Mouse (Mus musculus) stomach, embryonic 16.5 days (tissue): ENCODE measurements at regions not wholly inside any gene's neighbourhood (a gene's known extent, or its start where the extent isn't known, plus 50 kb on each side); places are given as distances from the start of the nearest gene placed in this dataset.

Experiments
- ATAC-seq: fragments of 200-750 bp; cut with Nextera tagmentation; 2 replicates; pipeline ENCODE4 v1.8.0; 2017; ENCODE audit warnings: moderate number of reproducible peaks, moderate TSS enrichment; ENCODE audit not compliant: insufficient read depth, low FRiP score
- H3K27ac ChIP-seq: fragments of 300-500 bp; sonication (generic); 2 replicates; pipeline ENCODE4 v1.5.1; 2014; ENCODE audit warnings: low read length
- H3K27me3 ChIP-seq: fragments of 300-500 bp; sonication (generic); 2 replicates; pipeline ENCODE4 v1.6.1; 2014; ENCODE audit warnings: low read length, control low read depth, mixed read lengths; ENCODE audit not compliant: control insufficient read depth, insufficient read depth
- H3K36me3 ChIP-seq: fragments of 300-500 bp; sonication (generic); 2 replicates; pipeline ENCODE4 v1.6.1; 2014; ENCODE audit warnings: low read length; ENCODE audit not compliant: control insufficient read depth, insufficient read depth
- H3K4me1 ChIP-seq: fragments of 300-500 bp; sonication (generic); 2 replicates; pipeline ENCODE4 v1.6.1; 2014; ENCODE audit warnings: low read length, control low read depth, mixed read lengths; ENCODE audit not compliant: control insufficient read depth, insufficient read depth
- H3K4me2 ChIP-seq: fragments of 300-500 bp; sonication (generic); 2 replicates; pipeline ENCODE4 v1.6.1; 2014; ENCODE audit warnings: low read depth, low read length, mixed read lengths
- H3K4me3 ChIP-seq: fragments of 300-500 bp; sonication (generic); replicated peaks from 2 replicates; pipeline ENCODE4 v1.5.1; 2014; ENCODE audit warnings: mild to moderate bottlenecking, low read length
- H3K9ac ChIP-seq: fragments of 300-500 bp; sonication (generic); 2 replicates; pipeline ENCODE4 v1.6.1; 2014; ENCODE audit warnings: low read length
- H3K9me3 ChIP-seq: fragments of 300-500 bp; sonication (generic); replicated peaks from 2 replicates; pipeline ENCODE4 v1.6.1; 2016; ENCODE audit warnings: low read length, control low read depth; ENCODE audit not compliant: control insufficient read depth
- WGBS: fragments of 180-500 bp; shearing (Covaris S2); extraction: QIAGEN DNeasy Blood & Tissue Kit; methylation state at CpG from one replicate; pipeline ENCODE4 v1.1.7; 2014; 5-methylcytosine and 5-hydroxymethylcytosine counted together

DNA sequence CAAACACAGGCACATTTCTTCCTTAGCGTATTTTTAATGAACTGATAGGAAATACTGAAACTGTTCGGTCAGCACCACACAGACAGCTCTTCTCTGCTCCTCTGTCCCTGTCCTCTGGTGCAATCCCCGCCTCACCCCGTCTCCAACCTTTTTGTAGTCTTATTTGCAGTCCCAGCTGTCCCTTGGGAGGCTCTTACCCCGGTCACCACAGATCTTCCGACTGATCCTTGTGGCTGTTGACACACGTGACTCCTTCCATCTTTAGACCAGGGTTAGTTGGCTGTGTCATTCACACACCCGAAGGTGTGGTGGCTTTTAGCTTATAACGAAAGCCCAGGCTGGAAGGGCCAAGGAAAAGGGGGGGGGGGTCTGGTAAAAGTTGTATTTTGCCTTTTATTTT is 56.4 kb downstream of the Cyp26a1 start:
- H3K27ac ChIP-seq: no peak overlapping the region
- ATAC-seq: no peak
- H3K4me1 ChIP-seq: no peaks in the 10 kb centered on the region
- no peaks in the 10 kb centered on the region for H3K9me3 ChIP-seq
- no peaks in the 10 kb centered on the region for H3K27me3 ChIP-seq
- WGBS: 84% methylated on average over 9 of the region's 9 CpGs
- H3K4me2 ChIP-seq: no peak overlapping the region
- no peak overlapping the region for H3K4me3 ChIP-seq
- no peak overlapping the region for H3K9ac ChIP-seq
- H3K36me3 ChIP-seq: no peaks in the 10 kb centered on the region

DNA sequence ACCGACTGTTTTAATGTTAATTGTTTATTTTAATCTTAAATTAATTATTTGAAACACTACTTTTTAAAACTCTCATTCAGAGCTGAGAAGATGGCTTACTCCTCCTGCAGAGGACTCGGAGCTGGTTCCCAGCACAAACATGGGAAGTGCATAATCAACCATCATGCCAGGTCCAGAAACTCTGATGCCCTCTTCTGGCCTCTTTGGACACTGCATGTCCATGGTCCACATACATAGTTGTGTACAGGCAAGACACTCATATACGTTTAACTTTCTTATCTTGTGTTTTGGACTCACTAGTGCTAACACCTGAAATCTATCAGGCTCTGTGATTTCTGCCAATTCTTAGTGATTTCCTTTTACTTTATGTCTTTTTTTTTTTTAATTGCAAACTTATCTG is 57.8 kb downstream of the Cyp26a1 start:
- no peaks in the 10 kb centered on the region for H3K27me3 ChIP-seq
- H3K9ac ChIP-seq: no peak overlapping the region
- no peaks in the 10 kb centered on the region for H3K36me3 ChIP-seq
- no peak for ATAC-seq
- no peak overlapping the region for H3K4me3 ChIP-seq
- H3K9me3 ChIP-seq: no peaks in the 10 kb centered on the region
- H3K4me1 ChIP-seq: no peaks in the 10 kb centered on the region
- no peak overlapping the region for H3K27ac ChIP-seq
- H3K4me2 ChIP-seq: no peak overlapping the region
- WGBS: 81% methylated on average over 3 of the region's 3 CpGs

DNA sequence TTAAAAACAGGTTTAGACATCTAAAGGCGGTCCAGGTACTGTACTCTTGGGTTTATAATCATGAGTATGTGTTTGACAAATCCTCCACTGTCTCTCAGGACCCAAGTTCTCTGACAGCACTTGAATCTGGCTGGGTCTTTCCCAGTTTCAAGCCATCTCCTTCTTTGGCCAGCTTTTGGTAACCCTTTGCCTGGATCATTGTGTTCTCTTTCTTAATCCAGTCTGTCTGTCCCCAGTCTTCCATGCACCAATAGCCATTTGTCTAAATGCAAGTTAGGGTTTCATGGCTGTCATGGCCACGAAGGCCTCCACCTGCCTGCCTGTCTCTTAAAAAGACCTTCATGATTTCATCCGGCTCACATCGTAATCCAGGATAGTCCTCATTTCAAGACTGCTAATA is 71.8 kb downstream of the Cyp26a1 start:
- H3K4me1 ChIP-seq: no peaks in the 10 kb centered on the region
- H3K27ac ChIP-seq: no peak overlapping the region
- H3K9me3 ChIP-seq: no peaks in the 10 kb centered on the region
- WGBS: 83% methylated on average over 4 of the region's 4 CpGs
- no peak for ATAC-seq
- no peak overlapping the region for H3K4me2 ChIP-seq
- H3K27me3 ChIP-seq: no peaks in the 10 kb centered on the region
- no peak overlapping the region for H3K4me3 ChIP-seq
- no peaks in the 10 kb centered on the region for H3K36me3 ChIP-seq
- H3K9ac ChIP-seq: no peak overlapping the region

DNA sequence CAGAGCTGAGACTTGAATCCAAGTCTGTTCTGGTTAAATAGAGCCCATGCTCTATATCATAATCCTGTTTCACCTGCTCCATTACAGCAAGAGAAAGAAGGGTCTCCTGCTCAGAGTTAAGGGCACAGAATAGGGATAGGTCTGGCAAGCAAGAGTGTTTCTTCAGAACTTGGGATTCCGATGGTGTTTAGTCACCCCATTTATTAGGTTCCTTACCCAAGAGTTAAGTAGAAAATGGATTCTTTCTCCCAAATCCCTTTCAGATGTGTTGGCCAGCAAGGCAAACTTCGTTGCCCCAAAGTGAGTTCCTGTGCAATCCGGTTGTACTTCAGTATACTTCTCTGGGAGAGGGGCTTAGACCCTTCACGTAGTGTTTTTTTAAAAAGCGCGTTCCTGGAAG is 74.4 kb downstream of the Cyp26a1 start:
- Histone ChIP-seq H3K4me3 (no peak overlapping the region), H3K27me3 (no peaks in the 10 kb centered on the region), H3K9me3 (no peaks in the 10 kb centered on the region), H3K36me3 (no peaks in the 10 kb centered on the region), H3K9ac (no peak overlapping the region), H3K4me1 (no peaks in the 10 kb centered on the region), H3K27ac (no peak overlapping the region), H3K4me2 (no peak overlapping the region)
- no peak for ATAC-seq
- 82% methylated on average over 6 of the region's 6 CpGs for WGBS

DNA sequence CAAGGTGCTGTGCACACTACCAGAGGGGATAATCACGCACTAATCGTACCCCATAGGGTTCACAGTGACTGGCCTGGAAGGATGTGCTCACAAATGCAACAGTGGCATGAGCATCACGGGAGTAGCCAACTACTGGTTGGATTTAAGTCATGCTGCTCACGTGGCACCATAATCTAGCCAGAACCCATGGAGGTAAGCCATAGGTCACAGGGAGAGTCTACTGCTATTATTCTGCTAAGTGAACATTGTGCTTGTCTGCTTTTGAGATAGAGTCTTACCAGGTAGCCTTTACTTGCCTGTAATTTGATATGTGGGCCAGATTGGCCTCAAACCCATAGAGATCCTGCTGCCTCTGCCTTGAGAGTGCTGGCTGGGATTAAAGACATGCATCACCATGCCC is 77.0 kb downstream of the Cyp26a1 start:
- ATAC-seq: no peak
- Histone ChIP-seq H3K9ac (no peak overlapping the region), H3K27me3 (no peaks in the 10 kb centered on the region), H3K36me3 (no peaks in the 10 kb centered on the region), H3K9me3 (no peaks in the 10 kb centered on the region), H3K4me1 (no peaks in the 10 kb centered on the region; the same call in 1 of the 2 replicates), H3K4me2 (no peak overlapping the region), H3K4me3 (no peak overlapping the region), H3K27ac (no peak overlapping the region)
- WGBS: 93% methylated on average over 4 of the region's 4 CpGs

DNA sequence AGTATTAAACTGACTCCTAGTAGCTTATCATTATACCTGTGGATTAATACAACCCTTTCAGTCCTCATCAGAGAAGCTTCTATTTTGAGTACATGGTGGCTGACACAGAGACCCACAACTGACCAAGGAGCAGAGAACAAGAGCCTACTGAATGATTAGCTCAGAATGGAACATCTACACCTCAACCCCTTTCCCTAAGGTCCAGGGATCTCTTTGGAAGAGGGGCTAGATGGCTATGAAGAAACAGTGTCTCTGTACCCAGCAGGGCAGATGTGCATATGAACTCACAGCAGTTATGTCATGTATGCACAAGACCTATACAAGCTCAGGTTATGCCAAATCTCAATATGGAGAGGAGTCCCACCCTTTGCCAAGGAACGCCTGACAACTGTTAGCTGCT is 77.4 kb downstream of the Cyp26a1 start:
- Histone ChIP-seq H3K4me3 (no peak overlapping the region), H3K9me3 (no peaks in the 10 kb centered on the region), H3K27me3 (no peaks in the 10 kb centered on the region), H3K27ac (no peak overlapping the region), H3K36me3 (no peaks in the 10 kb centered on the region), H3K4me2 (no peak overlapping the region), H3K4me1 (no peaks in the 10 kb centered on the region; the same call in 1 of the 2 replicates), H3K9ac (no peak overlapping the region)
- no peak for ATAC-seq
- 78% methylated on average over 1 of the region's 1 CpGs for WGBS

DNA sequence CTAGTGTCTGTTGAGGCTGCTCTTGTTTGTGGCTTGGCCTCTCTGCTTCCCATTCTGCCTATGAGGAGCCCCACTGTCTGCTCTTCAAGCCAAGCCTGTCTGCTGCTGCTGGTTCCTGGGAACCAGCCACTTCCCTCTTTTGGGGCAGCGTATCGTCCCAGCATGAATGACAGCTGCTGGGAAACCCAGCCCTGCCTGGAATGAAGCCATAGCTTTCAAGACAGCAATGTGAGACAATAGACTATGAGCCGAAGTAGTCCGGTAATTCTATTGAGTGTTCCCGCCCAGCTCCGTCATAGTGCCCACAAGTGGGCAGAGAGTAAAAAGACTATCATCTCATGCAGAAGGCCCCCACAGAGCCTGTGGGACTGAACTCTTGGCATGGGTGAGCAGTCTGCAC is 80.4 kb downstream of the Cyp26a1 start:
- Histone ChIP-seq H3K9me3 (no peaks in the 10 kb centered on the region), H3K36me3 (no peaks in the 10 kb centered on the region), H3K9ac (no peak overlapping the region), H3K4me3 (no peak overlapping the region), H3K27me3 (no peaks in the 10 kb centered on the region), H3K27ac (no peak overlapping the region), H3K4me2 (no peak overlapping the region), H3K4me1 (no peaks in the 10 kb centered on the region; the same call in 1 of the 2 replicates)
- ATAC-seq: no peak
- 63% methylated on average over 6 of the region's 6 CpGs for WGBS

DNA sequence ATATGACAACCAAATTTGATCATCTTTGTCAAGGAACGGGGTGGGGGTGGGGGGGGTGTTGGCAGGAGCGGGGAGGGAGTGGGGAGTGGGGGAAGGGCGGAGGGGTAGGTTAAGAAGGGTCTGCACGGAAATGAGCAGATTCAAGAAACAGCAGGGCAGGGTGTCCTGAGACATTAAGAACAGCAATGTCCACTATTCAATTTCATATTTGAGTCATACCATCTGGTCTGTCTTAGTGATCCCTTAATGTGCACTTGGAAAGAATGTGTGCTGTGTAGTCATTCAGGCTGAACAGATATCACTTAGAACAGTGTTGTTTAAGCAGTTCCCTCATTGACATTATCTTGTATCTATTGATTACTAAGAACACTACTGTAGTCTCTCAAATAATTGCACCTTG is 81.0 kb downstream of the Cyp26a1 start:
- H3K9ac ChIP-seq: no peak overlapping the region
- H3K36me3 ChIP-seq: no peaks in the 10 kb centered on the region
- no peaks in the 10 kb centered on the region for H3K9me3 ChIP-seq
- no peak overlapping the region for H3K4me3 ChIP-seq
- H3K4me2 ChIP-seq: no peak overlapping the region
- 67% methylated on average over 4 of the region's 4 CpGs for WGBS
- no peak for ATAC-seq
- H3K27me3 ChIP-seq: no peaks in the 10 kb centered on the region
- no peak overlapping the region for H3K27ac ChIP-seq
- no peaks in the 10 kb centered on the region; the same call in 1 of the 2 replicates for H3K4me1 ChIP-seq

DNA sequence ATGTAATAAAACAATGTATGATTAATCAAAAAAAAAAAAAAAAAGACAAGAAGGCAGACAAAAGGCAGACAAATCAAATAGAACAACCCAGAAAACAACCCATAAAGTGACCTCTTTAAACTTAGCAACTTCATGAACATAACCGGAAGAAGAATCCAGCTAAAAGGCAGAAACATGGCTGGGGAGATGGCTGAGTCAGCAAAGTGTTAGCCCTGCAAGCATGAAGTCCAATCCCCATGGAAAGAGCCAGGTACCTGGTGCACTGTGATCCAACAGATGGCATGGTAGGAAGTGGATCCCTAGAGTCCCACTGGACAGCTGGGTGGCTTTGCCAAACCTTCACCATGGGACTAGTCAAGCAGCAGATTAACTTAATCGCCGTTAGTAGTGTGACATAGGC is 90.9 kb downstream of the Cyp26a1 start:
- H3K9me3 ChIP-seq: no peaks in the 10 kb centered on the region
- H3K4me2 ChIP-seq: no peak overlapping the region
- ATAC-seq: no peak
- H3K4me3 ChIP-seq: no peak overlapping the region
- no peaks in the 10 kb centered on the region for H3K27me3 ChIP-seq
- no peak overlapping the region for H3K9ac ChIP-seq
- 96% methylated on average over 3 of the region's 3 CpGs for WGBS
- no peak overlapping the region for H3K27ac ChIP-seq
- no peaks in the 10 kb centered on the region for H3K4me1 ChIP-seq
- H3K36me3 ChIP-seq: no peaks in the 10 kb centered on the region

DNA sequence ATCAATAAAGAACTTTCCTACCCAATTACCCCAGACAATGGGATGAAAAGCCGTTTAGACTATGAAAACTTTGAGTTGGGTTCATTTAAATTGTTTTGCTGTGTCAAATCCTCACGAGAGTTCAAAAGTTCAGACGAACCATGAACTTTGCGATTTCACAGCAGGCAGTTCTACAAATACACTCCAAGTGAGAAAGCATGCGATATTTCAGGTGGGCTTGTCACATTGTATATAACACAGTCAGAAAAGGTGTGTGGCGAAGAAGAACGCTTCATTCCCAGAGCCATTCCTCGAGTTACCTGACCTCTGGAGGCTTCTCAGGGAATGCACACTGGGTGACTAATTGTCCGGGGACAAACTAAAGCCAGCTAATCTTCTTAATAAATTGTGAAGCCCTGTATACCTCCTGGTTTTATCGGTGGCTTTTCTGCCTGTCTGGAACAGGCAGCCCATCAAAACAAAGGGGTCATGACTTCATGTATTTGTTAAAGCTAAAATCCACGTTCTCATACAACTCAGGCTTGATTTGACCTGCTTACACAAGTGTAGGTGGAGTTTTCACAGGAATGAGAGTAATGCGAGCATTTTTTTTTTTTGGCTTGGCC is 92.1 kb downstream of the Cyp26a1 start:
- Histone ChIP-seq H3K27me3 (no peaks in the 10 kb centered on the region), H3K4me2 (no peak overlapping the region), H3K9ac (no peak overlapping the region), H3K9me3 (no peaks in the 10 kb centered on the region), H3K27ac (no peak overlapping the region), H3K4me1 (no peaks in the 10 kb centered on the region), H3K4me3 (no peak overlapping the region), H3K36me3 (no peaks in the 10 kb centered on the region)
- 28% methylated on average over 12 of the region's 12 CpGs for WGBS
- ATAC-seq: no peak
